Mouse (Mus musculus): ENCODE data around the gene Taok3. TPM values are rescaled to one million over a fixed set of nuclear protein-coding genes. Genes with fewer than 3 reads are reported as not detected.

Taok3 gene
- polyA plus RNA-seq, 1 experiment from 2014 or later, result 173 TPM

DNA sequence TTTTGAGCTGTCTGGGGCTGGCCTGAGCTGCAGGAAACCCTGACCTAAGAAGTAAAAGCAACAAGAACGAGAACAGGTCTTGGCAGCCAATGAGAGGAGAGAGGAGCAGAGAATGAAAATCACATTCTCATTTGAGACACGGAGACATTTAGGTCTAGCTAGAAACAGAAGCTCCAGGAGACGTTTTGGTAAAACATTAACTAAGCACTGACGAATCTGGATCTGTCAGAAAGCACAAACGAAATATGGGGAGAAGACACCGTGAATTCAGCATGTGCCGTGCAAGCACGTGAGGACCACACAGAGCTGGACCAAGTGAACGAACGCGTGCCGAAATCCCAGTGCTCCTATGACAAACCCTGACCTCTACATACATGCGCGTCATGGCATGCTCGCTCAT lies 138.3 kb downstream of the Taok3 start:
- H3K27ac ChIP-seq, result no peak overlapping the region
- H3K4me3 ChIP-seq (ENCODE audit: inconsistent target), result no peak overlapping the region
- no peaks in the 10 kb centered on the region for H3K79me2 ChIP-seq (ENCODE audit: inconsistent target)
- WGBS (ENCODE audit: missing documents), result 91% methylated on average over 9 of the region's 15 CpGs
- H3K36me3 ChIP-seq (ENCODE audit: inconsistent target), result peaks cover 99% of the 10 kb centered on the region

DNA sequence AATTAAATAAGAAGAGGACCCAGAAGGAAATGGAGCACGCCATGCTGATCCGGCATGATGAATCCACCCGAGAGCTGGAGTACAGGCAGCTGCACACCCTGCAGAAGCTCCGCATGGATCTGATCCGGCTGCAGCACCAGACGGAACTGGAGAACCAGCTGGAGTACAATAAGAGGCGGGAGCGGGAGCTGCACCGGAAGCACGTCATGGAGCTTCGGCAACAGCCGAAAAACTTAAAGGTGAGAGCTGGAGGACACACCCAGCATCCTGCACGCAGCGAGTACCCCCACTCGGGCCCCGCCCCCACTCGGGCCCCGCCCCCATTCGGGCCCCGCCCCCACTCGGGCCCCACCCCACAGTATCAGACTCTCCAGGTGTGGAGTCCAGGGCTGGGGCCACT lies 143.6 kb downstream of the Taok3 start:
- WGBS (ENCODE audit: missing documents), result 82% methylated on average over 5 of the region's 21 CpGs
- Histone ChIP-seq H3K27ac (no peak overlapping the region), H3K36me3 (ENCODE audit: inconsistent target) (peaks cover 91% of the 10 kb centered on the region), H3K4me3 (ENCODE audit: inconsistent target) (no peak overlapping the region), H3K79me2 (ENCODE audit: inconsistent target) (no peaks in the 10 kb centered on the region)

DNA sequence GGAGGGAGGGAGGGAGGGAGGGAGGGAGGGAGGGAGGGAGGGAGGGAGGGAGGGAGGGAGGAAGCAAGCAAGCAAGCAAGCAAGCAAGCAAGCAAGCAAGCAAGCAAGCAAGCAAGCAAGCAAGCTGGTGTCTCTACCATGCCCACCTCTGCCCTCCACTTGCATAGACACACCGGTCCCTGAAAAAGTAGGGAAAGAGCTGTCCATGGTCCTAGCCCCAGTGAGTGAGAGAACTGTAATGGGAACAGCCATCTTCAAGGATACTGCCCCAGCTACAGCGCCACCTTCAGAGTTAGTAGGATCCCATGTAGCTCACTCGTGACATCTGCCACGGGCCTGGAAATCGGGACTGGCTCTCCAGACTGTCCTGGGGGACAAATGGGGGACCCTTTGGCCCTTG lies 144.8 kb downstream of the Taok3 start:
- Histone ChIP-seq H3K36me3 (ENCODE audit: inconsistent target) (peaks cover 91% of the 10 kb centered on the region), H3K4me3 (ENCODE audit: inconsistent target) (no peak overlapping the region), H3K27ac (no peak overlapping the region), H3K79me2 (ENCODE audit: inconsistent target) (no peaks in the 10 kb centered on the region)
- WGBS (ENCODE audit: missing documents), result 97% methylated on average over 5 of the region's 5 CpGs

DNA sequence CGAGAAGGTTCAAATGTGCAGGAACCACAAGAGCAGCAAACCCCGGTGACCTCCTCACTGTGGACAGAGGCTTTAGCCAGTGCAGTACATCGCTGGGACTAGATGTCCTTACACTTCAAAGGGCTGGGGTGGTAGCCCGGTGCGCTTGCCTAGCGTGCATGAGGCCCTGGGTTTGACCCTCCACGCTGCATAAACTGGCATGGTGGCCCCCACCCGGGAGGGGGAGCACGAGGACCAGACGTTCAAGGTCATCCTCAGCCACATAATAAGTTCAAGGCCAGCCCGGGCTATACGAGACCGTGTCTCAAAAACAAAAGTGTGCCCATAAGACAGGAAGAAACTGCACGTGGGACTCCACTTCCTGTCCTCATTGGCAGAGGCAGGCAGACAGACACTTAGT lies 148.0 kb downstream of the Taok3 start:
- Histone ChIP-seq H3K79me2 (ENCODE audit: inconsistent target) (no peaks in the 10 kb centered on the region), H3K27ac (no peak overlapping the region), H3K36me3 (ENCODE audit: inconsistent target) (peaks cover 88% of the 10 kb centered on the region), H3K4me3 (ENCODE audit: inconsistent target) (no peak overlapping the region)
- WGBS (ENCODE audit: missing documents), result 79% methylated on average over 12 of the region's 14 CpGs

DNA sequence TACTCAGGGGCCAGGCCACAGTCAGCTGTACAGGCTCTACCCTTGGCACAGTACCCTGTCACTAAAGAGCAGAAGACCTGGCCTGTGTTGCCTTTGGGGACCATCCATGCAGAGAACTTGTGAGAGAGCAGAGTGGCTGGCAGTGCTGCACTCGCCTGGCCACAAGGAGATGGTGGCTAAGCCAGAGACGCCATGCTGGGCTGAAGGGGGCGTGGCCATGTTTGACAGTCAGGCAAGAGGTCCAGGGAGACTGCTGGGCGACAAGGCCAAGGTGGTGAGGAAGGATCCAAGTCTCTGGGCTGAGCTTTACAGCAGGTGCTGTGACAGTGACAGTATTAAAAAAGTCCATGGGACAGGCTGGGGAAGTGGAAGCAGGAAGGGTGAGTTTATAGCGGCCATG lies 148.8 kb downstream of the Taok3 start:
- Histone ChIP-seq H3K36me3 (ENCODE audit: inconsistent target) (peaks cover 85% of the 10 kb centered on the region), H3K27ac (no peak overlapping the region), H3K79me2 (ENCODE audit: inconsistent target) (no peaks in the 10 kb centered on the region), H3K4me3 (ENCODE audit: inconsistent target) (no peak overlapping the region)
- 93% methylated on average over 5 of the region's 5 CpGs for WGBS (ENCODE audit: missing documents)

DNA sequence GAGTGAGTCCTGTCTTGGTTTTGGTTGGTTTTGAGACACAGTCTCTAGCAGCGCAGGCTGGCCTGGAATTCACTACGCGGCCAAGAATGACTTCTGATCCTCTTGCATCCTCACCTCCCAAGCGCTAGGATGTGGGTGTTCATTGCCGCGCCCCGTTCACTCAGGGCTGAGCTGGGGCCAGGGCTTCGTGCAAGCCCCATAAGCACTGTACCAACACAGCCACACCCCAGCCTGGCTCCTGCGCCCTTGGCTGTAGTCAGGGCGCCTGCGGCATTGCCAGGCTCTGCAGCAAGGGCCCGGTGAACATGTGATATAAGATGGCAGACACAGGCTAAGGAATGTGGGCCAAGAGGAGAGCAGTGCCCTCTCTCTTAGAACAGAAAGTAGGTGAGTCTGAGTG lies 149.5 kb downstream of the Taok3 start:
- 96% methylated on average over 9 of the region's 12 CpGs for WGBS (ENCODE audit: missing documents)
- no peak overlapping the region for H3K27ac ChIP-seq
- no peak overlapping the region for H3K4me3 ChIP-seq (ENCODE audit: inconsistent target)
- peaks cover 80% of the 10 kb centered on the region for H3K36me3 ChIP-seq (ENCODE audit: inconsistent target)
- no peaks in the 10 kb centered on the region for H3K79me2 ChIP-seq (ENCODE audit: inconsistent target)

DNA sequence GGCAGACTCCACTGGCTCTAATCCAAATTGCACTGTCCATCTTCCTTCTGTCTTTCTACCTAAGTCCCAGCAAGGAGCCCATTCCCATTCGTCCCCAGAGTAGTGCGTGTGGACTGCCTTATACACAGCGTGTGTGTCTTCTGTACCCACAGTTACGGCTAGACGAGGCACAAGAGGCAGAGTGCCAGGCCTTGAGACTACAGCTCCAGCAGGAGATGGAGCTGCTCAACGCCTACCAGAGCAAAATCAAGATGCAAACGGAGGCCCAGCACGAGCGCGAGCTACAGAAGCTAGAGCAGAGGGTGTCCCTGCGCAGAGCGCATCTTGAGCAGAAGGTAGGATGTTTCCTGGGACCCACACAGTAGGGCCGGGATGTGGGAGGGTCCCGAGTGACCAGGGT lies 152.0 kb downstream of the Taok3 start:
- H3K27ac ChIP-seq, result no peak overlapping the region
- H3K79me2 ChIP-seq (ENCODE audit: inconsistent target), result no peaks in the 10 kb centered on the region
- WGBS (ENCODE audit: missing documents), result 95% methylated on average over 13 of the region's 14 CpGs
- no peak overlapping the region for H3K4me3 ChIP-seq (ENCODE audit: inconsistent target)
- H3K36me3 ChIP-seq (ENCODE audit: inconsistent target), result peaks cover 56% of the 10 kb centered on the region

DNA sequence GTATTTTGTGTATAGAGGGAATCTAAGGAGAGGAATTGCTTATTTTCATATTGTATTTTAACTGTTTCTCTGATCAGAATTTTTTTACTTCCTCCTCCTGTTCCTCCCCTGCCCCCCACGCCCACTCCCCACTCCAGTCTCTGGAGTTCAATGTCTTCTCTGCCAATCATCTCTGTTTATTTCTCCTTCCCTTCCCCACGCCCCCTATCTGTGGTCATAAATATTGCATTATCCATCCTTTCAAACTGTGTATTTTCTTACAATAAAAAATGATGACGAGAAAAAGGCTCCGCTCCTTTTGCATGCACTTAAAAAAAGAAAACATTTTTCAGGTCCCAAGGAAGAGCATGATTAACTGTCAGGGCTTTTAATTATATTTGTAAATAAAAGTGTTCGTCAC lies 154.9 kb downstream of the Taok3 start:
- 74% methylated on average over 5 of the region's 5 CpGs for WGBS (ENCODE audit: missing documents)

DNA sequence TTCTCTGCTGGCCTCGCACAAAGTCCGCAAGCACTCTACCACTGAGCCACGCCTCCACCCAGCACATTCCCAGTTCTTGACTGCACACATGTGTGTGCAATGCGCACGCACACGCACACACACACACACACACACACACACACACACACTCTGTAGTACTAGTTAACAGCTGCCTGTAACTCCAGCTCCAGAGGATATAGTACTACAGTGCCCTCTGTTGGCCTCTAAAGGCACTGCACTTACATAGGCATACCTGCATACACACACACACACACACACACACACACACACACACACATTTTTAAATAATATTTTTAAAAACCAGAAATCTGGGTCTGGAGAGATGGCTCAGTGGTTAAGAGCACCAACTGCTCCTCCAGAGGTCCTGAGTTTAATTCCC lies 157.9 kb downstream of the Taok3 start:
- H3K36me3 ChIP-seq (ENCODE audit: inconsistent target), result peaks cover 5% of the 10 kb centered on the region
- H3K79me2 ChIP-seq (ENCODE audit: inconsistent target), result no peaks in the 10 kb centered on the region
- WGBS (ENCODE audit: missing documents), result 95% methylated on average over 3 of the region's 6 CpGs
- no peak overlapping the region for H3K27ac ChIP-seq
- no peak overlapping the region for H3K4me3 ChIP-seq (ENCODE audit: inconsistent target)

More for the DNA sequence above, 154.9 kb downstream of the Taok3 start:
- H3K27ac ChIP-seq, result no peak overlapping the region
- H3K4me3 ChIP-seq (ENCODE audit: inconsistent target), result no peak overlapping the region
- no peaks in the 10 kb centered on the region for H3K79me2 ChIP-seq (ENCODE audit: inconsistent target)
- H3K36me3 ChIP-seq (ENCODE audit: inconsistent target), result peaks cover 31% of the 10 kb centered on the region

DNA sequence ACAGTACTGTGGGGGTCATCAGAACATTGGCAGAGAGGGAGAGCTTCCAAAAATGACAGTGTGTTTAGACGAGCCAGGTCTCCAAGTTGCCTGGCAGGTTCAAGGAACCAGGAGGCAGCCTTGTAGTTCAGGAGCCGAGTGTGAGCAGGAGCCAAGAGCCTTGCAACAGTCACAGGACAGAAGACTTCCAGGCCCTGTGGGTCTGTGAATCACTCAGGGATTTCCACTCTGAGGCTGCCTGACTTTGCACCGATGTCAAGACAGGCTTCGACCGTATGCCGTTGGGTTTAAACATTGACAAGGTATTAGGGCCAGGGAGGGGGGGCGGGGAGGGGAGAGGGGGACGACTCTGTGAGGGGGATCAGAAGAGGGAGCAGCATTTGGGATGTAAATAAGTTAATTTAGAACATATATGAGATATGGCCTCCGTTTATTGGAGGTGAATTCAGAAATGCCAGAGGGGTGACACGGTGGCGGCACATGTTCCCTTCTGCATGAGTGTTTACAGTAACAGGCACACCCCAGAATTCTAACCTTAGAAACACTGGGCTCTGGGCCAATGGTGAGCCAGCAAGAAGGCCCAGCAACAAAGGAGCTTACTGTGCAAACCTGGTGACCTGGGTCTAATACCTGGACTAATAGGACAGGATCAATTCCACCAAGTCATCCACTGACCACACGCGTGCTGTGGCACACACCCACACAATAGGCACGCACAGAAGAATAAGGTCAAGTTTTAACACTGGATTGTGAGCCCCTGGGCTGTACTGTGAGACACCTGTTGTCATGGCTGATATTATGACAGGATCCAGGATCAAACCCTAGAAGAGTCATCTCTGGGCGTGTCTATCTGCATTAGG lies 159.1 kb downstream of the Taok3 start:
- no peak overlapping the region for H3K4me3 ChIP-seq (ENCODE audit: inconsistent target)
- H3K27ac ChIP-seq, result no peak overlapping the region
- H3K36me3 ChIP-seq (ENCODE audit: inconsistent target), result peaks cover 3% of the 10 kb centered on the region
- 90% methylated on average over 15 of the region's 15 CpGs for WGBS (ENCODE audit: missing documents)
- no peaks in the 10 kb centered on the region for H3K79me2 ChIP-seq (ENCODE audit: inconsistent target)

DNA sequence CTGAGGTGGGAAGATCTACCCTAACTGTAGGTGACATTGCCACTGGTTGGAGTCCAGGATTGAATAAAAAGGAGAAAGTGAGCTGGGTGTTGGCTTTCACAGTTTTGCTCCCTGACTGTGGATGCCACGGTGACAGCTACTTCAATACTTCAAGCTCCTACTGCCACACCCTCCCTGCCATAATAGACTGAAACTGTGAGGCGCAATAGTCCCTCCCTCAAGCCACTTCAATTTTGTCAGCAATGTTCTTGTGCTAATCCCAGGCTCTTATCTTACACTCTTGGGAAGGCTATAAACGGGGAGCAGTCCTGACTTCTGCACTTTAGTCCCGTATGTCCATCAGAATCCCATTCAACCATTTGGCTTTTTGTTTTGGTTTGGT lies 159.7 kb downstream of the Taok3 start:
- Histone ChIP-seq H3K4me3 (ENCODE audit: inconsistent target) (no peak overlapping the region), H3K36me3 (ENCODE audit: inconsistent target) (peaks cover 6% of the 10 kb centered on the region), H3K79me2 (ENCODE audit: inconsistent target) (no peaks in the 10 kb centered on the region), H3K27ac (no peak overlapping the region)
- WGBS (ENCODE audit: missing documents), result 89% methylated on average over 4 of the region's 4 CpGs

DNA sequence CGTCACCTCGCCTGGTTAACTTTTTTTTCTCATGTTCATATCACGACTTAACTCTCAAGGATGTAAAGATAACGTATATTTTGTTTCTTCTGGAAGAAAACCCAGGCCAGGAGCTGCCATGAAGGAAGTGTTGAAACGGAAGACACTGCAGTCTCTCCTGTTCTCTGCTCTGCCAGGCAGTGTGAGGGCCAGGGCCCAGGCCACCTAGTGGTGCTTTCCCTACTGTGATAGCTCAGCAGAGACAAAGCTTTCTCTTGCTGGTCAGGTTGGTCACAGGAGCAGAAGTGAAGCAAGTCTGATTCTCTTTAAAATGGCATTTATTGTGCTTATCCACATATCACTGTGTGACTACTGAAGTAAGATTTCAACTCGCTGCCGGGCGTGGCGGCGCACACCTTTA lies 161.6 kb downstream of the Taok3 start:
- Histone ChIP-seq H3K4me3 (ENCODE audit: inconsistent target) (no peak overlapping the region), H3K27ac (no peak overlapping the region), H3K36me3 (ENCODE audit: inconsistent target) (peaks cover 6% of the 10 kb centered on the region; the same call in 1 of the 2 replicates), H3K79me2 (ENCODE audit: inconsistent target) (peaks cover 7% of the 10 kb centered on the region)
- 78% methylated on average over 10 of the region's 10 CpGs for WGBS (ENCODE audit: missing documents)

DNA sequence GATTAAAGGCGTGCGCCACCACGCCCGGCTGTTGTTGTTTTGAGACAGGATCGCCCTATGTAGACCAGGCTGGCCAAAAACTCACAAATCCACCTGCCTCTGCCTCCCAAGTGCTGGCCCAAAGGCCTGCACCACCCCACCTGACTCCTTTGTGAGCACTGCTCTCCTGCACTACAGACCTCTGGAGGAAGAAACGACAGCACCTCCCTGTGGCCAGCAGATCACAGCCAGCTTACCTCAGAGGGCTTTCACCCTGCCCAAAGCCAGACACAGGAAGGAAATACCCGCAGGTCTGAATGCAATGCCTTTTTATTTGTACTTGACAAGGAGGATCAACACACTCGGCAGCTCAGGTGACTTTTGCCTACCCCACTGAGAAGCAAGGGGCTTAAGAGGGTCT lies 162.4 kb downstream of the Taok3 start:
- Histone ChIP-seq H3K36me3 (ENCODE audit: inconsistent target) (peaks cover 6% of the 10 kb centered on the region; the same call in 1 of the 2 replicates), H3K4me3 (ENCODE audit: inconsistent target) (no peak overlapping the region), H3K27ac (no peak overlapping the region), H3K79me2 (ENCODE audit: inconsistent target) (peaks cover 13% of the 10 kb centered on the region)
- WGBS (ENCODE audit: missing documents), result 84% methylated on average over 6 of the region's 8 CpGs

DNA sequence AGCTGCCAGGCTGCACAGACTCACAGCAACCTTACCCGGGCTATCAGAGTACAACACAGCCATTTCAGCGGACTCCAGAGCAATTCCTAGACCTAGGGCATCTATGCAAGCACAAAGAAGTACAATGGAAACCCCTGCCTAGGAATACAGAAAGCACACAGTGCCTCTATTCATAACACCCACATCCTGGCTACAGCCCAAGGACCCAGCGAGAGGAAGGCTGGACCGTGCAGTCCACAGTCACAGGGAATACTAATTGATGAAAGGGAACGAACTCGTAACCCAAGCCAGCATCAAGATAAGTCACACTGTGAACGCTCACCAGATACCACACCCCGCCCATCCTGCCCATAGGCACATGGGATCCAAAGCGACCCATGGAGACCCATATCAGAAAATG lies 164.1 kb downstream of the Taok3 start:
- peaks cover 6% of the 10 kb centered on the region; the same call in 1 of the 2 replicates for H3K36me3 ChIP-seq (ENCODE audit: inconsistent target)
- H3K27ac ChIP-seq, result no peak overlapping the region
- peaks cover 13% of the 10 kb centered on the region for H3K79me2 ChIP-seq (ENCODE audit: inconsistent target)
- no peak overlapping the region for H3K4me3 ChIP-seq (ENCODE audit: inconsistent target)
- WGBS (ENCODE audit: missing documents), result 95% methylated on average over 7 of the region's 9 CpGs

DNA sequence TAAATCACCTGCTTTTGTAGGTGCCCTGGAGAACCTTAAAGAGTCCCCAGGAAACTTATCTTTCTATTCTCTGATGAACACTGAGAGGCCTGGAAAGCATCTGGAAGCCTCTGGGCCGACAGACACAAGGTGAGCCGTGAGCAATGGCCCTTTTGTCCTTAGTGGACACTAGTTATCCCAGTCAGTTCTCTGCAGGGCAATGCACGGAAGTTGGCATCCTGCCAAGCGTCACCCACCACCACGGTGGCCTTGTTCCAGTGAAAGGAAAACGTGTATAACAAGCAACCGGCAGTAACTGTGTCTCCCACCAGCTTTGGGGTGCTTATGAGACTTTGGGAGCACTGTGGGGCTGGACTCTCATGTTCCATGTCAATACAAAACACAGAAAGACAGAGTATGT lies 164.8 kb downstream of the Taok3 start:
- no peak overlapping the region for H3K27ac ChIP-seq
- 87% methylated on average over 7 of the region's 7 CpGs for WGBS (ENCODE audit: missing documents)
- H3K4me3 ChIP-seq (ENCODE audit: inconsistent target), result no peak overlapping the region
- peaks cover 6% of the 10 kb centered on the region; the same call in 1 of the 2 replicates for H3K36me3 ChIP-seq (ENCODE audit: inconsistent target)
- H3K79me2 ChIP-seq (ENCODE audit: inconsistent target), result peaks cover 13% of the 10 kb centered on the region
